In the genomic region with DNA sequence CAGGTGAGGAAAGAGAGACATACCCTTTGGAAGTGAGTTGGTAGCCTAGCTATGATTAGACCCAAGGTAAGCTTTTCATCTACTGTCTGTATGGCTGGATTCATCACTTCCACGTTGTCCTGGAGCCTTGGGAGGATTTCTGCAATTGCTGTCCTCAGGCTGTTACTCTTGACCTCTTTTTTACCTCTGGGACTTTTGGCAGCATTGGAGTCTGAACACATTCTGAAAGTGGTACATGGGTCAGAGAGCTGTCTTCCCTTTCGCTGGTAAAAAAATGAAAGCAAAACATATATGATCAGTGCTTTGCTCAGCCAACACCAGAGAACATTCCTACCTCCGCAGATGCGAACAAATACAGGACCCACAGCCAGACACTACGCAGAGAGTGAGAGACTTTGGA, we compare ENCODE assay signal across 23 mouse cellular contexts.
"Had no signal": no experiment of that assay in that cellular context is flagged by ENCODE, and none has a peak within 500 bp of the region (broad histone marks: within the 10 kb centered on the region; RNA-seq: fewer than 3 reads in every experiment).

No protein-coding gene starts in this region.

- ATAC-seq: hindbrain, embryonic 16.5 days; inflammation-experienced regulatory T-cells, adult 6 months; intestine, embryonic 15.5 days; intestine, postnatal 0 days had no signal

- H3K4me1 ChIP-seq: heart, embryonic 12.5 days; intestine, embryonic 15.5 days; liver, embryonic 15.5 days had no signal

- H3K27ac ChIP-seq: heart, embryonic 10.5 days; hindbrain, embryonic 14.5 days; intestine, embryonic 15.5 days; layer of hippocampus, adult 2 months; left cerebral cortex, adult 2 months; limb, embryonic 10.5 days; limb, embryonic 12.5 days; liver, embryonic 13.5 days; liver, embryonic 15.5 days had no signal

- H3K27me3 ChIP-seq: heart, embryonic 12.5 days; intestine, embryonic 15.5 days; limb, embryonic 12.5 days; liver, embryonic 13.5 days; liver, embryonic 15.5 days had no signal

- H3K36me3 ChIP-seq: heart, embryonic 10.5 days; heart, embryonic 12.5 days; intestine, embryonic 15.5 days; limb, embryonic 10.5 days; limb, embryonic 12.5 days; liver, embryonic 13.5 days; liver, embryonic 15.5 days had no signal

- H3K9ac ChIP-seq: heart, embryonic 12.5 days; hindbrain, embryonic 14.5 days; intestine, embryonic 15.5 days; limb, embryonic 12.5 days; liver, embryonic 13.5 days; liver, embryonic 15.5 days had no signal

- H3K4me3 ChIP-seq: heart, embryonic 10.5 days; heart, embryonic 12.5 days; intestine, embryonic 15.5 days; layer of hippocampus, adult 2 months; left cerebral cortex, adult 2 months; limb, embryonic 10.5 days; limb, embryonic 12.5 days; liver, embryonic 13.5 days; liver, embryonic 15.5 days had no signal

- H3K4me2 ChIP-seq: heart, embryonic 12.5 days; hindbrain, embryonic 14.5 days; intestine, embryonic 15.5 days; limb, embryonic 12.5 days; liver, embryonic 13.5 days; liver, embryonic 15.5 days had no signal

- H3K9me3 ChIP-seq: heart, embryonic 10.5 days; heart, embryonic 12.5 days; intestine, embryonic 15.5 days; limb, embryonic 10.5 days; limb, embryonic 12.5 days; liver, embryonic 13.5 days; liver, embryonic 15.5 days had no signal

- DNase-seq: gastrocnemius, postnatal 14 days; gastrocnemius, postnatal 36 days; heart, postnatal 10 days; heart, postnatal 36 days; kidney, adult 18-20 months; kidney, adult 8-10 months; kidney, postnatal 10 days; kidney, postnatal 25 days; kidney, postnatal 4 days; liver; liver, embryonic 13.5 days had no signal
